Mouse (Mus musculus) frontal cortex, postnatal 10 days (tissue): ENCODE measurements around the gene Reck.

Source experiments
- DNase-seq, 2 experiments: peaks; one replicate each; pipeline ENCODE4 v3.0.0; 2022; ENCODE audit warnings: low spot score in 2 of 2, mixed read lengths in 1 of 2

Reck gene

DNA sequence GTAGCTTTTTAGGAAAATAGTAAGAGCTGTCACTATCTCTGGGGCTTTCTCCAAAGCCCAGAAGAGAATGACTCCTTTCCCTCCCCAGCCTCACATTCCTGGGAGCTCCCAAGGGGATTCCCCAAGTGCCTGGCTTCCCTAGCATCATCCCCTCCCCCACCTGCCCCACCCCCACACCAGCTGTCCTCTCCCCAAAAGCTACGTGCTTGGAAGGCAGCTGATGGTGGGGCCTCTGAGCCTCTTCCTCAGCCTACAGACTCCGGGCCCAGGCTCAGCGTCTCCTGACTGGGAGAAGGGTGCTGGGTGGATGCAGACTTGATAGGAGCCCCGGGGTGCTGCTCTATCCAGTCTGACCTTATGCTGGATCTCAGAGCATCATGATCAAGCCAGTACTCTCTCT, 94.0 kb downstream of the Reck start:
- no peak for DNase-seq

DNA sequence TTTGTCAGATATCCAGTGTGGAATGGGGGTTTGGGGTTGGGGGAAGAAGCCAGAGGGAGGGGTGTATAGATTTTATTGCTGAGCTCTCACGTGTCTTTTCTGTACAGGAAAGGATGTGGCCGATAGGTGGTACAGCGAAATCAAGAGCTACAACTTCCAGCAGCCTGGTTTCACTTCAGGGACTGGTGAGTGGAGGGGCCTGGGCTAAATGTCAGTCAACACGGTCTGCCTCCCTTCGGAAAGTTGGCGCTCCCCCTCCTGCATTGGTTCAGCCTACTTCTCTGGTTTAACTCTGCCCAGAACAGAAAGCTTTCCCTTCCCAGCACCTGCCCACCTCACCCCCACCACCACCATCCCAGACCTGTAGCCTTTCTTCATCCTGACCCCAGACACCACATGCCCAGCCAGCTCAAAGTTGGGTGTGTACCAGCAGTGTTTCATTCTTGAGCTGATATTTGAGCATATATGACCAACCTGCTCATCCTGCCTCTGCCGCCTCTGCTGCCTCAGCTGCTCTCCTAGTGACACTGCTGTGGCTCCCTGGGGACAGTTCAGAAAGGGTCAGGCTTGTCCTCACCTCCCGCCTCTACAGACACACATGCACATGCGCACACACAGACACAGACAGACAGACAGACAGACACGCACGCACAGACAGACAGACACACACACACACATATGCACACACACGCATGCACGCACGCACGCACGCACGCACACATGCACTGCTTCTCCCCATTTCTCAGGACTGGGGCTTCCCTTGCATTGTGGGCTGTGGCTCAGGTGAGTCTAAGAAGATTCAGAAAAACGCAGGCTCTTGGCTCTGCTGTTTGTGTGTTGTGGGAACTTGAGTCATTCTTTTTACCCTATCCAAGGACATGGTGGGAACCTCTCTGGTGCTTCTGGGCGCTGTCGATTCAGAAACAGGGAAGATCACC, 95.3 kb downstream of the Reck start:
- no peak for DNase-seq

DNA sequence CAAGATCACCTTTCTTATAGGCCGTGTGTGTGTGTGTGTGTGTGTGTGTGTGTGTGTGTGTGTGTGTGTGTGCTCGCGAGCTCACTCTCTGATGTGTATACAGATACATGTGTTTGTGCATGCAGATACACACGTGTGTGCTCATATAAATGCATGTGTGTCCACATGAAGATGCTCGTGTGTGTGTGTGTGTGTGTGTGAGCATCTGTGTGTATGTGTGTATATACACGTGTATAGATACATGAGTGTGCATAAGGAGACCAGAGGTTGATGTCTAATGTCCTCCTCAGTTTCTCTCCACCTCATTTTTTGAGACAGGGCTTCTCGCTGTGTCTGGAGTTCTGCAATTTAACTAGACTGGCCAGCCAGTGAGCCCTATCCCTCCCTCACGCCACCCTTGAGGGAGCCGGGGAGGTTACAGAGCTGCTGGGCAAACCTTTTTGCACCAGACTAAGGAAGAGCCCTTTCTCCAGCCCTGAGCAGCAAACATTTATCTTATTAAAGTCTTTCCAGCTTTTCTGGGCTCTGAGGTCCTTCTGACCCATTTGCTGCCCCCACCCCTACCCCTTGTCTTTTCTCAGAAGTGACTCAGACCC, 96.3 kb downstream of the Reck start:
- no peak for DNase-seq

DNA sequence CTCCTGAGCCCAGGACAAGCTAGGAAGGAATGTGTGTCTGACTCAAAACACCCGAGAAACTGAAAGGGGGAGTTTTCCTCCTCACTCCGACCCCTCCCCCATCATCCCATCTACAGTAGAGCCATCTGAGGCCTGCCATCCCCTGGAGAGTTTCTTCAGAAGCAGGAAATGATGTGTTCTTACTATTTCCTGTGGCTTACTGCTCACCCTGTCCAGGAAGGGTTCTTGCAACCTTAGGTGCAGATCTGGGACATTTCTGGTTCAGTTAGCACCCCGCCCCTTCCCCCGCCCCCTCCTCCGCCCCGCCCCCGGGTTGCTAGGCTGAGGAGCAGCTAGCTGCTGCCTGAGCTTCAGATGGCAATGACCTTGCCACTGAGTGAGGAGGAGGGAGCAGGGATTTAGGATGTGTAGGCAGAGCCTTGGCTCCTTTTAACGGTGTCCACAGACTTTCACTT, 96.8 kb downstream of the Reck start:
- no peak for DNase-seq

DNA sequence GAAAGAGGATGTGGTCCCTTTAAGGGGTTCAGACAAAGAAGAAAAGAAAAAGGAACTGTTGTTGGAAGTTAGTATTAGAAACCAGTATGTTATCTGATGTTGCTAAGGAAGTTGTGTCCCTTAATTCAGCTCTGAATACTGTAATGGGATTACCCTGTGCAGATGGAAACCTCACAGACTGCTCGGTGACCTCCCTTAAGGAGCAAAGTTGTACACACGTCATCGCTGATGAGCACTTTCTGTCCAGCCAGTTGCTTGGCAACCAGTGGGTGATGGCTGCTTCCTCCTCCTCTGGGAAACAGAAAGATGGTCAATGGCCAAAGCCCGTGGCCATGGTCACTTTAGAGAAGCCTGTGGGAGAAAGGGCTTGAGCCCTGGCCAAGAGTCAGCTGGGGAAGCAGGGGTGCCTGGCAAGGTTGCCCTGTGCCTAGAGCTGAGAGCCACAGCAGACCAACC, 98.2 kb downstream of the Reck start:
- DNase-seq = peak; percentile 44 to 60

DNA sequence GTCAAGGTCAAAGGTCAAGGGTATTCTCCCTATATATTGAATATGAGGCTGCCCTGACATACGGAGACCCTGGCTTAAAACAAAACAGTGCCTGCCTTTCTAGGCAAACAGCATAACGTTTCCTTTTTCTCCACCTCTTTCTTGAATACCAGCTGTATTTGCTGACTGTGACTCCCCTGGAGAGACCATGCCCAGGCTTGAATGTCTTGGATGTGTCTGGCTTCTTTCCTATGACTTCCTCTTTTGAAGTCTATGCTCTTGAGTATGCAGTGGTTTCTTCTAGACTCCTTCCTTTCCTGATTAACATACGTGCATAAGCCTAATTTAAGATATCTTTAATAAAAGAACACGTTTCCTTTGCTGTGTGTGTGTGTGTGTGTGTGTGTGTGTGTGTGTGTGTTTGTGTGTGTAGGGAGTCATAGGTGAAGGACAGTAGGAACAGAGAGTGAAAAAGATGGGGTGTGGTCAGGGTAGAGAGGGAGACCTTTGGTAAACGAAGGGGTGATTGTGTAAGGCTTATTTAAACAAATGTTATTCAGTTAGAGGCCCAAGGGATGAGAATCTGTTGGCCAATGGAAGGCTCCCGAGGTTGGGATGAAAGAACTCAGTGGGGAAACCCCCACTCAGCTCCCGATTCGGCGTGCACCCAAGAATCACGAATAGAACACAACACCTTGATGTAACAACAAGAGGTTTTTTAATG, 99.7 kb downstream of the Reck start:
- no peak for DNase-seq

DNA sequence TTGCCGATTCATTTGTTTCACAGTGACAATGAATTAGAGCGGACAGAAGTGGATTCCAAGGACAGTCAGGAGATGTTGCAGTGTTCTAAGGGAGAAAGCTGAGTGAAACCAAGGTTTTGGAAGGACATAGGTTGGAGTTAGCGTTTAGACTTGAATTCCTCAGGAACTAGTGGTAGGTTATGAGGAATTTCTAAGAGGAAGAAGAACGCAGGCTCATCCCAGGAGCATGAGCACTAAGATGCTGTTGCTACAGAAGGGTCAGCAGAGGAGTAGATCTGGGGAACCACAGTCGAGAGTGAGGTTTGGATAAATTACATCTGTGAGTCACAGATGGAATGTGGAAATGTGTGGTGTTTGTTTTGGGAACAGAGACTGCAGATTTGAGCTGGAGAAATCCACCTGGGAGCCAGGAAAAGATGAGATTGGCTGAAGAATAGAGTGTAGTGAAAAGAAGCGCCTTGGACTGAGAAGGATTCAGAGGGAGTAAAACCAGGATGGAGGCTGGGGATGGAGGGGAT, 101.0 kb downstream of the Reck start:
- DNase-seq = no peak

DNA sequence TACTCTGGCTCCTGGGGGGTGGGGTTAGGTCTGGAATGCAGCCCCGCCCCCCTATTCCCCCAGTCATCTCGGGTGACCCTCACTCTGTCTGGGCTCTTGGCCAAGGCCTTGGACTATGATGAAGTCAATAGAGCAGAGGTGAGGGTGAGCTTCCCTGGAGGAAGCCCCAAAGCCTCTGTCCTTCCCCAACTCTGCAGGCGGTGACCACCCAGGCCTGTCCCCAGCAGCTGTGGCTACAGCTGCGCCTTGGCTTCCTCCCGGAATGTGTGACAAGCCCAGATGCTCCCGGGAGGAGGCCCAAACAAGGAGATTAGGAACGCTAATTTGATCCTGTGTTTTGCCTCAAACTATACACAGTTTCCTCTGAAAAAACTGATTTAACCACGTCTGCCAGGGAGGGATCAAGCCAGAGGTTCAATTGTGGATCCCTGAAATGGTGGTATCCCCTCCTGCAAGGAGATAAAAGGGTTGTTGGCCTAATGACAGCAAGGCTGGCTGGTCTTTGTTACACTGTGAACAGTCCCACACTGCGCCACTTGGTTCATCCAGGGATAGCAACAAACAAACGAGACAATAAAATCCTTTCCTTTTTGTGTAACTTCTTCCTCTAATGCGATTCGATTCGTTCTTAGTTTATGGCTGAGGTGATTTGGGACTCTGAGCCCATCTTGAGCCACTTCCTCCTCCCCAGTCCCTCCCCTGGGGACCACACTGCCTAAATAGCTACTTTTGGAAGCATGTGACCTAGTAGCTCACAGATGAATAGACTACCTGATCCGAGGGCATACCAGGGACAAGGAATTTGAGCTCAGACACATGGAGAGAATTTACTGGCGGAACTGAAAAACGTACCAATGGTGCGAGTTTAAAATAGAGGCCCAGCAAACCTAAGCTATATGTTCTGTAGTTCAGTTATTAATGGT, 103.5 kb downstream of the Reck start:
- DNase-seq = no peak

DNA sequence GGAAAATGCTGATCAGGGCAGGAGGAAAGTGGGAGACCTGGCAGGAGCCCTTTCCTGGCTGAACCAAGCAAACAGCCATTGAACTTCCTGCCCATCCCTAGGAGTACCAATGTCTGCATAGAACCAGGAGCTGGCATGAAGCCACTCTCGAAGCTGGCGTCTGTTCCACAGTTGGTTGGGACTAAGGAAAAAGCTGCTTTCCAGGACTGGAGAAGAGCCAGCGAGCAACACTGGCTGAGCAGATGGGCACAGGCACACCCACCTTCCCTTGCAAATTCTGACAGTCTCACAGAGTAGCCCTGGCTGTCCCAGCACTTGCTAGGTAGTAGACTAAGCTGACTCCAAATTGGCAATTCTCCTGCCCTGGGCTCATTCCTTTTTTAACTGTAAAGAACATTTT, 104.4 kb downstream of the Reck start:
- peak; percentile 79 to 86 for DNase-seq

DNA sequence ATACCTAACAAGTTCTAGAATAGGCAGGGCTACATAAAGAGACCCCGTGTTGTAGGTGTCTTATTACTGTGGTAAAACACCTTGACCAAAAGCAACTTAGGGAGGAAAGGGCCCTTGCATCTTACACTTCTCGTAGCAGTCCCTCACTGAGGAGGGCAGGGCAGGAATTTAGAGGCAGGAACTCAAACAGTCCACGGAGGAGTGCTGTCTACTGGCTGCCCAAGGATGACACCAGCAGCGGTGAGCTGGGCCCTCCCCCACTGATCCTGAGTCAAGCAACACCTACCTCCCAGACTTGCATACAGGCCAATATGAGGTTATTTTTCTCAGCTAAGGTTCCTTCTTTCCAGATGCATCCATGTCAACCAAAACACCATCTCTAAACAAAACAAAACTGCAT, 104.9 kb downstream of the Reck start:
- no peak for DNase-seq

DNA sequence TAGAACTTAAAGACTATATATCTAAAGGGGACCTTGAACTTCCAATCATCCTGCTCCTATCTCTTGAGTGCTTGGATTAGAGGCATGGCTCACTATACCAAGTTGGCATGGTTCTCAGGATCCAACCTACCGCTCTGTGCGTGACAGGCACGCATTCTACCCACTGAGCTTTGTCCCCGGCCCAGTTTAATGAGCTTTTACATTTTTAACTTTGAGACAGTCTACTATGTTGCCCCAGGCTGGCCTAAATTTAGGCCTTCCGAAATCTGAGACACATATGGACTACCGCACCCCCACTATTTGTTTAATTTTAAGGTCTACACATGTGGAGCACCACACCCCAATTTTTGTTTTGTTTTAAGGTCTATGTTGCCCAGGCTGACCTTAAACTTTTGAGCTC, 105.5 kb downstream of the Reck start:
- no peak for DNase-seq

DNA sequence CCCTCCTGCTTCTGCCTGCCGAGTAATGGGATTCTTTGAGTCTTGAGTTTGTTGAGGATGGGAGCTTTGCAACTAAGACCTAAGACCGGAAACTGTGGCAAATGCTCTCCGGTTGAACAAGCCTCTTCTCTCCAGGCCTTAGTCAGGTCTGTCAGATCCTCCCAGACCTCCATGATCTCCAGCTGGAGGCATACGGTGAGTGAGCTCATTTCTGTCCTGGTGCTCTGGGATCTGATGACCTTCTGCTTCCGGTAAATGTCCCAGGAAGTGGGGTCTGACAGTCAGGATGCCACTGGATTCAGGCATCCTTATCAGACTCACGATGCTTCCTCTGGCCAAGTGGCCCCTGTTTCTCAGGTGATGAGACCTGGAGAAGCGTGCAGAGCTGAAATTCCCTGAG, 105.9 kb downstream of the Reck start:
- DNase-seq = no peak

DNA sequence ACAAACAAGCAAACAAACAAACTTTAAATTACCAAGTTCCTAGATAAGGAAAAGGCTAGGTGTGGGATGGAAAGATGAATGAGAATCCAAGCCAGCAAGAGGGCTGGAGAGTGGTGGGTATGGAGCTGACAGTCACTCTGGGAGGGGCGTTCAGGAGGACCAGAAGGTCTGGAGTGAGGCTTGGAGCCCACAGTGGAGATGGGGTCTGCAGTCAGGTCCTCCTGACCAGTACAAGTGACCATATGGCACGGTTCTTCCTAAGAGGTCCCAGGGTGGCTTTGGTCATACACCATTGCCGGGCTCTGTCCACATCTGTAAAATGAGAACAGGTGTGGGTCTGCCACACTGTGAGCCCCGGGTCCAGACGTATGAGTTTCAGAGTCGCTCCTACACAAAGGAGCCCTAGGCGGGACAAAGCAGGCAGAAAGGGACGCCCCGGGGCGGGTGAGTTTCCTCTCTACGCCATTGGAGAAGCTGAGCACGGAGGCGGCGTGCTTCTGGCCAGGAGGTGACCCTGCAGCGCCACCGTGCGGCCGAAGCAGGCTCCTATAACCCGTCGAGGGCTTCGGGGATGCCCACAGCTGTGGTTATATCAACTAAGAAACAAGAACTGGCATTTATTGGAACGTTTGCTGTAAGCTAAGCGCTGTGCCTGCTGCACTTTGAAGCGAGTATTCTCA, 106.9 kb downstream of the Reck start:
- peak; percentile 82 to 92 for DNase-seq

DNA sequence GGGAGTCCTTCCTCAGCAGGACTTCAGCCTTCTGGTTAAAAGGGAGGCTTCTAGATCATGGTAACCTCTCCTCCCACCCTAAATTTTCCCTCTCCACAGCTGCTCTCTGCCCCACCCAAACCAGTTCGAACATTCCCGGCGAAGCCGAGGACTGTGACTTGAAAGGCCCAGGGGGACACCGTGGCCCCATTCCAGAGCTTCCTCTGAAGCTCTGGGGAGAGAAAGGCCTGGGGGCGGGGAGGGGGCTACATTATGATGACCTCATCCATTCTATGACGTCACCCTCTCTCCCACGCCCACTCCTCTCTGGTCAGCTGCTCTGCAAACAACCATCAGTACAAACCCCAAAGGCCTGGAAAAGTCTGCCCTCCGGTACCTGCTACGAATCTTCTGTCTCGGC, 107.9 kb downstream of the Reck start, which contains the start of gene Ccin:
TSS of gene Ccin (plus strand) at position 303 of the 400 bp plus-strand sequence.
- no peak for DNase-seq

DNA sequence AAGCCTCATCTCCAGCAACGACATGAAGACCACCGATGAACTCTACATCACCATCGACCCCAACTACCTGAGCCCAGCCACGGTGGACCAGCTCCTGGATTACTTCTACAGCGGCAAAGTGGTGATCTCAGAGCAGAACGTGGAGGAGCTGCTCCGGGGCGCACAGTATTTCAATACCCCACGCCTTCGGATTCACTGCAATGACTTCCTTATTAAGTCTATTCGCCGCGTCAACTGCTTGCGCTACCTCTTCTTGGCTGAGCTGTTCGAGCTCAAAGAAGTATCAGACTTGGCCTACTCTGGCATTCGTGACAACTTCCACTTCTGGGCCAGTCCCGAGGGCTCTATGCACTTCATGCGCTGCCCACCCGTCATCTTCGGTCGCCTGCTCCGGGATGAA, 108.4 kb downstream of the Reck start:
- DNase-seq = no peak

DNA sequence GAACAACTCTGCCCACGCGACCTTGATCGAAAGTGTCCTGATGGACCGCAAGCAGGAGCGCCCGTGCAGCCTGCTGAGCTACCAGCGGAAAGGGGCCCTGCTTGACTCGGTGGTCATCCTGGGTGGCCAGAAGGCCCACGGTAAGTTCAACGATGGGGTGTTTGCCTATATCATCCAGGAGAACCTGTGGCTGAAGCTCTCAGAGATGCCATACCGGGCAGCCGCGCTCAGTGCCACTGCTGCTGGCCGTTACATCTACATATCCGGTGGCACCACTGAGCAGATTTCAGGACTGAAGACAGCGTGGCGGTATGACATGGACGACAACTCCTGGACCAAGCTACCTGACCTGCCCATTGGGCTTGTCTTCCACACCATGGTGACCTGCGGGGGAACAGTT, 109.0 kb downstream of the Reck start:
- DNase-seq = no peak

DNA sequence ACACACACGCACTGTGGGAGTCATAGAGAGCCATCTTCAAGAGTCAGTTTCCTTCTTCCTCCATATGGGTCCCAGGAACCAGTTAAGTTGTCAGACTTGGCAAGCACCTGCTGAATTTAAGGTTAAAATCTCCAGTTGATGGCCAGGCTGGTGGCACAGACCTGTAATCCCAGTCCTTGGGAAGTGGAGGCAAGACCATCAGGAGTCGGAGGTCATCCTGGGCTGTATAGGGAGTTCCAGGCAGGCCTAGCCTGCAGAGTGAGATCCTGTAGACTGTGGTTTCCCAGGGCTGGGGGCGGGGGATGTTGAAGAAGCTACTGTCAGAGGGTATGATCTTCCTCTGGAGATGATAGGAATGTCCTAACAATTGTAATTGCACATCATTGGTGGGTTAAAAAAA, 113.6 kb downstream of the Reck start:
- DNase-seq = no peak

DNA sequence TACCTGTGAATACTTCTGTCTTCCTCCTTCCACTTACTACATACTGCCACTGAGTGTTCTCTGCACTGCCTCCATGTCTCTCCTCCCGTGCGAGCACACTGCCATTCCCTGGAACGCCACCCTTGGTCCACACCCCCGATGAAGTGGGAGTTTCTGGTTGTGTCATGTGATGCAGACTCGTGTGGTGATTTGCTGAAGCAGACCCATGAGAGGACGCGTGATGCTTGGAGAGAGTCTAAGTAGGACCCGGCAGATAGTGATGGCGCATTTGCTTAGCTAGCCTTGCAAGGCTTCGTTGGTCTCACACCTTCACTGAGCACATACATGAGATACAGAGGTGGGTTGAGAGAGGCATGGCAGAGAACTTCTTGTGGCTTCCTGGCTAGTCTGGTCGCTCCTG, 117.7 kb downstream of the Reck start:
- DNase-seq = no peak

DNA sequence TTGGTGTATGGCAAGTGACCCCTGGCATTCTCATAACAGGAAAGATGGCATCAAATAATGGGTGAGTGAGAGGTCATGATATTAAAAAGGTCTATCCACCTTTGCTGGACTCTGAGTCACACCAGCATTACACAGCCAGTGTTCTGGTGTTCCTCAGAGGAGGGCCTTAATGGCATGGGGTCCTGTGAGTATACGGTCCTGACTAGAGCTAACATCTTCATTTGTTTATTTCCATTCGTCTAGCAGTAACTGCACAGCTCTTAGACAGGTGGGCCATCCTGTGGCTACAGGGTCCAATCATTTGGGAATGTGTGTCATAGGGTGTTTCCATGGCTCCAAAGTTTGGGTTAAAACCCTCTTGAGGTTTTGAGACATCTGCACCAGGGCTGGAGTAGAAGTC, 119.0 kb downstream of the Reck start:
- no peak for DNase-seq
